Mouse (Mus musculus): ENCODE results near the gene Pla2g1b. TPM values are rescaled to one million over a fixed set of nuclear protein-coding genes. Genes with fewer than 3 reads are reported as not detected.
A peak's percentile ranks its signal among the peaks of the same experiment; 100 is the strongest.
"Not testable (repeated sequence)": the region's sequence is repeated elsewhere in the genome, so short reads cannot be mapped to it uniquely, and the experiment has no call there.

Gene Pla2g1b
- polyA plus RNA-seq, 1 experiment, result 55.4 TPM

- H3K9ac ChIP-seq (ENCODE audit: low read depth, poor library complexity, severe bottlenecking), result no peak overlapping the region
- H3K9me3 ChIP-seq (replicated peaks; ENCODE audit: control insufficient read depth, insufficient read depth, low read length, poor library complexity, severe bottlenecking), result no peaks in the 10 kb centered on the region
- no peaks in the 10 kb centered on the region for H3K27me3 ChIP-seq (ENCODE audit: control insufficient read depth, insufficient read depth, low read length, poor library complexity, severe bottlenecking)
- peaks cover 9% of the 10 kb centered on the region for H3K4me1 ChIP-seq (ENCODE audit: control insufficient read depth, insufficient read depth, low read length)
- H3K4me3 ChIP-seq (ENCODE audit: low read depth, low read length), result no peak overlapping the region
- no peaks in the 10 kb centered on the region for H3K36me3 ChIP-seq (ENCODE audit: control insufficient read depth, insufficient read depth, low read length, poor library complexity, severe bottlenecking)
- H3K27ac ChIP-seq (ENCODE audit: insufficient read depth, low read length), result no peak overlapping the region
- TF ChIP-seq CTCF (IDR thresholded peaks at IDR 0.05; ENCODE audit: low read depth, low read length) (no peak), EP300 (IDR thresholded peaks at IDR 0.05; ENCODE audit: insufficient read depth, low read depth, low read length) (no peak), POLR2A (IDR thresholded peaks at IDR 0.05; ENCODE audit: insufficient read depth, low read length) (no peak)
Observed at GRCm38 (mm10) chr5:115517501-115517900, 51.4 kb downstream of the Pla2g1b start.

GRCm38 (mm10) chr5:115518214-115518613 lies 52.2 kb downstream of the Pla2g1b start:
- not testable (repeated sequence) for H3K27me3 ChIP-seq (ENCODE audit: control insufficient read depth, insufficient read depth, low read length, poor library complexity, severe bottlenecking); H3K4me3 ChIP-seq (ENCODE audit: low read depth, low read length); H3K27ac ChIP-seq (ENCODE audit: insufficient read depth, low read length); H3K4me1 ChIP-seq (ENCODE audit: control insufficient read depth, insufficient read depth, low read length); H3K9me3 ChIP-seq (replicated peaks; ENCODE audit: control insufficient read depth, insufficient read depth, low read length, poor library complexity, severe bottlenecking); H3K9ac ChIP-seq (ENCODE audit: low read depth, poor library complexity, severe bottlenecking); H3K36me3 ChIP-seq (ENCODE audit: control insufficient read depth, insufficient read depth, low read length, poor library complexity, severe bottlenecking)

GRCm38 (mm10) chr5:115520325-115520869 lies 54.3 kb downstream of the Pla2g1b start:
- Histone ChIP-seq H3K4me1 (ENCODE audit: control insufficient read depth, insufficient read depth, low read length) (peaks cover 5% of the 10 kb centered on the region), H3K27me3 (ENCODE audit: control insufficient read depth, insufficient read depth, low read length, poor library complexity, severe bottlenecking) (no peaks in the 10 kb centered on the region), H3K9ac (ENCODE audit: low read depth, poor library complexity, severe bottlenecking) (peak overlapping the region; percentile 26; the same call in 1 of the 2 replicates), H3K27ac (ENCODE audit: insufficient read depth, low read length) (peak overlapping the region; percentile 64; the same call in 1 of the 2 replicates), H3K4me3 (ENCODE audit: low read depth, low read length) (0 out of 2 replicates have a peak overlapping the region, but pooled peaks have one; percentile 1), H3K9me3 (replicated peaks; ENCODE audit: control insufficient read depth, insufficient read depth, low read length, poor library complexity, severe bottlenecking) (no peaks in the 10 kb centered on the region), H3K36me3 (ENCODE audit: control insufficient read depth, insufficient read depth, low read length, poor library complexity, severe bottlenecking) (no peaks in the 10 kb centered on the region)
- TF ChIP-seq EP300 (IDR thresholded peaks at IDR 0.05; ENCODE audit: insufficient read depth, low read depth, low read length) (peak; percentile 68; the same call in 1 of the 2 replicates), CTCF (IDR thresholded peaks at IDR 0.05; ENCODE audit: low read depth, low read length) (no peak)

- no peak overlapping the region for H3K4me3 ChIP-seq (ENCODE audit: low read depth, low read length)
- TF ChIP-seq CTCF (IDR thresholded peaks at IDR 0.05; ENCODE audit: low read depth, low read length) (no peak), POLR2A (IDR thresholded peaks at IDR 0.05; ENCODE audit: insufficient read depth, low read length) (no peak)
Observed at GRCm38 (mm10) chr5:115521553-115522461, 55.7 kb downstream of the Pla2g1b start.

GRCm38 (mm10) chr5:115522531-115522930 lies 56.5 kb downstream of the Pla2g1b start:
- H3K36me3 ChIP-seq (ENCODE audit: control insufficient read depth, insufficient read depth, low read length, poor library complexity, severe bottlenecking), result no peaks in the 10 kb centered on the region
- no peak overlapping the region for H3K27ac ChIP-seq (ENCODE audit: insufficient read depth, low read length)
- H3K4me3 ChIP-seq (ENCODE audit: low read depth, low read length), result no peak overlapping the region
- no peak for TF ChIP-seq POLR2A (IDR thresholded peaks at IDR 0.05; ENCODE audit: insufficient read depth, low read length)
- TF ChIP-seq EP300 (IDR thresholded peaks at IDR 0.05; ENCODE audit: insufficient read depth, low read depth, low read length), result no peak
- no peak for TF ChIP-seq CTCF (IDR thresholded peaks at IDR 0.05; ENCODE audit: low read depth, low read length)
- no peaks in the 10 kb centered on the region for H3K27me3 ChIP-seq (ENCODE audit: control insufficient read depth, insufficient read depth, low read length, poor library complexity, severe bottlenecking)
- no peaks in the 10 kb centered on the region for H3K9me3 ChIP-seq (replicated peaks; ENCODE audit: control insufficient read depth, insufficient read depth, low read length, poor library complexity, severe bottlenecking)
- H3K9ac ChIP-seq (ENCODE audit: low read depth, poor library complexity, severe bottlenecking), result no peak overlapping the region
- peaks cover 4% of the 10 kb centered on the region for H3K4me1 ChIP-seq (ENCODE audit: control insufficient read depth, insufficient read depth, low read length)

More at GRCm38 (mm10) chr5:115521553-115522461, 55.7 kb downstream of the Pla2g1b start:
- H3K27me3 ChIP-seq (ENCODE audit: control insufficient read depth, insufficient read depth, low read length, poor library complexity, severe bottlenecking), result no peaks in the 10 kb centered on the region
- no peaks in the 10 kb centered on the region for H3K9me3 ChIP-seq (replicated peaks; ENCODE audit: control insufficient read depth, insufficient read depth, low read length, poor library complexity, severe bottlenecking)
- H3K36me3 ChIP-seq (ENCODE audit: control insufficient read depth, insufficient read depth, low read length, poor library complexity, severe bottlenecking), result no peaks in the 10 kb centered on the region
- H3K9ac ChIP-seq (ENCODE audit: low read depth, poor library complexity, severe bottlenecking), result no peak overlapping the region
- H3K4me1 ChIP-seq (ENCODE audit: control insufficient read depth, insufficient read depth, low read length), result peaks cover 4% of the 10 kb centered on the region
- peak overlapping the region; percentile 64; the same call in 1 of the 2 replicates for H3K27ac ChIP-seq (ENCODE audit: insufficient read depth, low read length)

GRCm38 (mm10) chr5:115522981-115523499 lies 57.0 kb downstream of the Pla2g1b start:
- H3K36me3 ChIP-seq (ENCODE audit: control insufficient read depth, insufficient read depth, low read length, poor library complexity, severe bottlenecking), result no peaks in the 10 kb centered on the region
- no peak overlapping the region for H3K4me3 ChIP-seq (ENCODE audit: low read depth, low read length)
- H3K4me1 ChIP-seq (ENCODE audit: control insufficient read depth, insufficient read depth, low read length), result peaks cover 4% of the 10 kb centered on the region
- no peaks in the 10 kb centered on the region for H3K27me3 ChIP-seq (ENCODE audit: control insufficient read depth, insufficient read depth, low read length, poor library complexity, severe bottlenecking)
- H3K9me3 ChIP-seq (replicated peaks; ENCODE audit: control insufficient read depth, insufficient read depth, low read length, poor library complexity, severe bottlenecking), result no peaks in the 10 kb centered on the region
- TF ChIP-seq EP300 (IDR thresholded peaks at IDR 0.05; ENCODE audit: insufficient read depth, low read depth, low read length), result no peak
- no peak for TF ChIP-seq CTCF (IDR thresholded peaks at IDR 0.05; ENCODE audit: low read depth, low read length)
- no peak for TF ChIP-seq POLR2A (IDR thresholded peaks at IDR 0.05; ENCODE audit: insufficient read depth, low read length)
- H3K9ac ChIP-seq (ENCODE audit: low read depth, poor library complexity, severe bottlenecking), result no peak overlapping the region
- no peak overlapping the region for H3K27ac ChIP-seq (ENCODE audit: insufficient read depth, low read length)
